Mouse (Mus musculus) G1E (cell line): ENCODE results near the gene Gm10337. TPM values are rescaled to one million over a fixed set of nuclear protein-coding genes. Genes with fewer than 3 reads are reported as not detected.

Experiments used
- ATAC-seq: 2 replicates; pipeline ENCODE4 v1.8.0; 2016; ENCODE audit warnings: mild to moderate bottlenecking; ENCODE audit not compliant: insufficient number of reproducible peaks, poor library complexity, low FRiP score, severe bottlenecking; ENCODE audit errors: extremely low read depth
- DNase-seq: peaks from one replicate; pipeline ENCODE4 v3.0.0; 2012; ENCODE audit warnings: low spot score
- H3K27me3 ChIP-seq: 2 replicates; pipeline ENCODE4 v1.6.1; 2012; ENCODE audit warnings: mild to moderate bottlenecking, low read length, inconsistent platforms; ENCODE audit not compliant: insufficient read depth
- H3K36me3 ChIP-seq: replicated peaks from 2 replicates; pipeline ENCODE3; 2012; ENCODE audit warnings: mild to moderate bottlenecking, inconsistent platforms
- H3K4me1 ChIP-seq: 2 replicates; pipeline ENCODE4 v1.6.1; 2012; ENCODE audit warnings: low read depth, low read length, inconsistent platforms, mixed read lengths; ENCODE audit not compliant: insufficient read depth
- H3K4me3 ChIP-seq: 2 replicates; pipeline ENCODE4 v1.5.1; 2012; ENCODE audit warnings: low read depth, mild to moderate bottlenecking, inconsistent platforms, low read length, moderate library complexity, mixed read lengths
- H3K9me3 ChIP-seq: replicated peaks from 2 replicates; pipeline ENCODE4 v1.6.1; 2012; ENCODE audit warnings: inconsistent platforms
- CTCF ChIP-seq: IDR thresholded peaks from 2 replicates; pipeline ENCODE4 v1.5.1; 2012; ENCODE audit warnings: low read depth, low read length, inconsistent platforms, mixed read lengths
- GATA1 ChIP-seq: IDR thresholded peaks from 2 replicates; pipeline ENCODE4 v1.6.1; 2012; ENCODE audit warnings: borderline replicate concordance, low read length, inconsistent platforms, mixed read lengths
- GATA2 ChIP-seq: IDR thresholded peaks from 2 replicates; pipeline ENCODE4 v1.6.1; 2012; ENCODE audit warnings: low read depth, low read length, inconsistent platforms, borderline replicate concordance
- POLR2AphosphoS5 ChIP-seq: IDR thresholded peaks from 2 replicates; pipeline ENCODE4 v1.6.1; 2012; ENCODE audit warnings: low read depth, low read length, inconsistent platforms; ENCODE audit not compliant: insufficient replicate concordance
- TAL1 ChIP-seq: conservative IDR thresholded peaks from 2 replicates; pipeline ENCODE4 v1.6.1; 2012; ENCODE audit warnings: low read depth, low read length, inconsistent platforms, mixed read lengths
- polyA plus RNA-seq: library from polyadenylated mRNA; stranded (reverse); fragments of >175 nt; gene quantifications from 2 replicates; pipeline ENCODE4 v1.2.3, GENCODE M21; 2012
- total RNA-seq, 2 experiments: library from RNA; stranded (forward) in 1 of 2; stranded (reverse) in 1 of 2; fragments of 200-1000 nt in 1 of 2; fragments of >200 nt in 1 of 2; fragmentation: Nextera tagmentation in 1 of 2; gene quantifications; 2 replicates each; pipeline ENCODE4 v1.2.3; 2014 to 2017

Gene Gm10337
- total and polyA plus RNA-seq, 3 experiments: not detected

GRCm38 (mm10) chr15:102487664-102488063 is 15.9 kb upstream of the Gm10337 start:
- H3K36me3 ChIP-seq: peaks cover 92% of the 10 kb centered on the region
- H3K9me3 ChIP-seq: no peaks in the 10 kb centered on the region
- no peak overlapping the region for H3K4me3 ChIP-seq
- ATAC-seq (no peak), DNase-seq (no peak)
- TF ChIP-seq CTCF: no peak
- no peak for TF ChIP-seq POLR2AphosphoS5
- TF ChIP-seq GATA2: no peak
- TF ChIP-seq TAL1: no peak
- no peak for TF ChIP-seq GATA1
- H3K4me1 ChIP-seq: peaks cover 23% of the 10 kb centered on the region
- H3K27me3 ChIP-seq: no peaks in the 10 kb centered on the region

GRCm38 (mm10) chr15:102498322-102498721 is 5.2 kb upstream of the Gm10337 start:
- TF ChIP-seq CTCF: no peak
- TF ChIP-seq GATA2: no peak
- TF ChIP-seq TAL1: no peak
- TF ChIP-seq GATA1: no peak
- no peak for TF ChIP-seq POLR2AphosphoS5
- no peak overlapping the region for H3K4me3 ChIP-seq
- no peaks in the 10 kb centered on the region for H3K27me3 ChIP-seq
- DNase-seq (no peak), ATAC-seq (no peak)
- no peaks in the 10 kb centered on the region for H3K9me3 ChIP-seq
- peaks cover 97% of the 10 kb centered on the region for H3K36me3 ChIP-seq
- peaks cover 26% of the 10 kb centered on the region for H3K4me1 ChIP-seq

- Histone ChIP-seq H3K4me1 (peaks cover 23% of the 10 kb centered on the region), H3K9me3 (no peaks in the 10 kb centered on the region), H3K36me3 (peaks cover 97% of the 10 kb centered on the region), H3K27me3 (no peaks in the 10 kb centered on the region), H3K4me3 (no peak overlapping the region)
- ATAC-seq (no peak), DNase-seq (no peak)
- TF ChIP-seq CTCF: no peak
- no peak for TF ChIP-seq TAL1
- TF ChIP-seq POLR2AphosphoS5: no peak
- TF ChIP-seq GATA1: no peak
- no peak for TF ChIP-seq GATA2
Measured at GRCm38 (mm10) chr15:102499370-102499769, 4.2 kb upstream of the Gm10337 start.

- Histone ChIP-seq H3K4me1 (peaks cover 23% of the 10 kb centered on the region), H3K9me3 (no peaks in the 10 kb centered on the region), H3K36me3 (peaks cover 95% of the 10 kb centered on the region), H3K4me3 (no peak overlapping the region), H3K27me3 (no peaks in the 10 kb centered on the region)
- no peak for TF ChIP-seq GATA2
- no peak for TF ChIP-seq POLR2AphosphoS5
- no peak for TF ChIP-seq CTCF
- no peak for TF ChIP-seq TAL1
- ATAC-seq (no peak), DNase-seq (no peak)
Measured at GRCm38 (mm10) chr15:102499851-102500250, 3.7 kb upstream of the Gm10337 start.

- ATAC-seq: no peak
- Histone ChIP-seq H3K27me3 (no peaks in the 10 kb centered on the region), H3K4me3 (no peak overlapping the region), H3K36me3 (peaks cover 95% of the 10 kb centered on the region), H3K4me1 (peaks cover 29% of the 10 kb centered on the region), H3K9me3 (no peaks in the 10 kb centered on the region)
- DNase-seq: no peak
- TF ChIP-seq TAL1 (no peak), GATA1 (no peak), GATA2 (no peak), POLR2AphosphoS5 (no peak), CTCF (no peak)
Measured at GRCm38 (mm10) chr15:102500479-102500878, 3.0 kb upstream of the Gm10337 start.

- no peaks in the 10 kb centered on the region for H3K9me3 ChIP-seq
- ATAC-seq (no peak), DNase-seq (no peak)
- TF ChIP-seq GATA1 (no peak), CTCF (no peak), GATA2 (no peak), POLR2AphosphoS5 (no peak), TAL1 (no peak)
- H3K4me3 ChIP-seq: no peak overlapping the region
- H3K27me3 ChIP-seq: no peaks in the 10 kb centered on the region
- H3K4me1 ChIP-seq: peaks cover 35% of the 10 kb centered on the region
- peaks cover 93% of the 10 kb centered on the region for H3K36me3 ChIP-seq
Measured at GRCm38 (mm10) chr15:102501084-102501814, 2.3 kb upstream of the Gm10337 start.
